Mouse (Mus musculus): ENCODE data around the gene 2510009E07Rik. TPM values are rescaled to one million over a fixed set of nuclear protein-coding genes. Genes with fewer than 3 reads are reported as not detected.

The 2510009E07Rik gene
- polyA plus RNA-seq, 1 experiment from 2014 or later, result 12.8 TPM

- Histone ChIP-seq H3K9me3 (ENCODE audit: control insufficient read depth, low read length) (no peaks in the 10 kb centered on the region), H3K9ac (ENCODE audit: low read depth, low read length) (no peak overlapping the region), H3K27ac (ENCODE audit: low read length) (no peak overlapping the region), H3K4me2 (ENCODE audit: low read depth, low read length) (no peak overlapping the region), H3K36me3 (ENCODE audit: control insufficient read depth, insufficient read depth, low read length) (no peaks in the 10 kb centered on the region), H3K27me3 (replicated peaks; ENCODE audit: control insufficient read depth, insufficient read depth, low read length) (no peaks in the 10 kb centered on the region), H3K4me1 (ENCODE audit: control insufficient read depth, insufficient read depth, low read length) (no peaks in the 10 kb centered on the region), H3K4me3 (ENCODE audit: low read length) (no peak overlapping the region)
- no peak for ATAC-seq
- WGBS, result 70% methylated on average over 4 of the region's 4 CpGs
Measured at GRCm38 (mm10) chr16:21631815-21632222, 62.6 kb downstream of the 2510009E07Rik start.

GRCm38 (mm10) chr16:21630614-21631013 is 63.9 kb downstream of the 2510009E07Rik start:
- no peak for ATAC-seq
- WGBS, result 86% methylated on average over 4 of the region's 4 CpGs

GRCm38 (mm10) chr16:21628061-21628591 is 66.3 kb downstream of the 2510009E07Rik start:
- ATAC-seq, result no peak
- 48% methylated on average over 13 of the region's 13 CpGs for WGBS
- Histone ChIP-seq H3K36me3 (ENCODE audit: control insufficient read depth, insufficient read depth, low read length) (no peaks in the 10 kb centered on the region), H3K4me2 (ENCODE audit: low read depth, low read length) (no peak overlapping the region), H3K9me3 (ENCODE audit: control insufficient read depth, low read length) (no peaks in the 10 kb centered on the region), H3K27ac (ENCODE audit: low read length) (no peak overlapping the region), H3K4me1 (ENCODE audit: control insufficient read depth, insufficient read depth, low read length) (no peaks in the 10 kb centered on the region), H3K9ac (ENCODE audit: low read depth, low read length) (no peak overlapping the region), H3K27me3 (replicated peaks; ENCODE audit: control insufficient read depth, insufficient read depth, low read length) (no peaks in the 10 kb centered on the region), H3K4me3 (ENCODE audit: low read length) (no peak overlapping the region)

More at GRCm38 (mm10) chr16:21630614-21631013, 63.9 kb downstream of the 2510009E07Rik start:
- Histone ChIP-seq H3K9me3 (ENCODE audit: control insufficient read depth, low read length) (no peaks in the 10 kb centered on the region), H3K4me1 (ENCODE audit: control insufficient read depth, insufficient read depth, low read length) (no peaks in the 10 kb centered on the region), H3K9ac (ENCODE audit: low read depth, low read length) (no peak overlapping the region), H3K4me3 (ENCODE audit: low read length) (no peak overlapping the region), H3K27me3 (replicated peaks; ENCODE audit: control insufficient read depth, insufficient read depth, low read length) (no peaks in the 10 kb centered on the region), H3K27ac (ENCODE audit: low read length) (no peak overlapping the region), H3K36me3 (ENCODE audit: control insufficient read depth, insufficient read depth, low read length) (no peaks in the 10 kb centered on the region), H3K4me2 (ENCODE audit: low read depth, low read length) (no peak overlapping the region)

GRCm38 (mm10) chr16:21627248-21627647 is 67.2 kb downstream of the 2510009E07Rik start:
- Histone ChIP-seq H3K4me1 (ENCODE audit: control insufficient read depth, insufficient read depth, low read length) (no peaks in the 10 kb centered on the region), H3K4me2 (ENCODE audit: low read depth, low read length) (no peak overlapping the region), H3K27ac (ENCODE audit: low read length) (no peak overlapping the region), H3K27me3 (replicated peaks; ENCODE audit: control insufficient read depth, insufficient read depth, low read length) (no peaks in the 10 kb centered on the region), H3K9ac (ENCODE audit: low read depth, low read length) (no peak overlapping the region), H3K36me3 (ENCODE audit: control insufficient read depth, insufficient read depth, low read length) (no peaks in the 10 kb centered on the region), H3K4me3 (ENCODE audit: low read length) (no peak overlapping the region), H3K9me3 (ENCODE audit: control insufficient read depth, low read length) (no peaks in the 10 kb centered on the region)
- WGBS, result 75% methylated on average over 6 of the region's 6 CpGs
- no peak for ATAC-seq

- Histone ChIP-seq H3K4me3 (ENCODE audit: low read length) (no peak overlapping the region), H3K9ac (ENCODE audit: low read depth, low read length) (no peak overlapping the region), H3K9me3 (ENCODE audit: control insufficient read depth, low read length) (no peaks in the 10 kb centered on the region), H3K4me2 (ENCODE audit: low read depth, low read length) (no peak overlapping the region), H3K36me3 (ENCODE audit: control insufficient read depth, insufficient read depth, low read length) (no peaks in the 10 kb centered on the region), H3K4me1 (ENCODE audit: control insufficient read depth, insufficient read depth, low read length) (no peaks in the 10 kb centered on the region), H3K27me3 (replicated peaks; ENCODE audit: control insufficient read depth, insufficient read depth, low read length) (no peaks in the 10 kb centered on the region), H3K27ac (ENCODE audit: low read length) (no peak overlapping the region)
- 71% methylated on average over 6 of the region's 6 CpGs for WGBS
- ATAC-seq, result no peak
Measured at GRCm38 (mm10) chr16:21625784-21626634, 68.5 kb downstream of the 2510009E07Rik start.

GRCm38 (mm10) chr16:21620630-21621029 is 73.8 kb downstream of the 2510009E07Rik start:
- Histone ChIP-seq H3K4me1 (ENCODE audit: control insufficient read depth, insufficient read depth, low read length) (no peaks in the 10 kb centered on the region), H3K36me3 (ENCODE audit: control insufficient read depth, insufficient read depth, low read length) (no peaks in the 10 kb centered on the region), H3K27ac (ENCODE audit: low read length) (no peak overlapping the region), H3K27me3 (replicated peaks; ENCODE audit: control insufficient read depth, insufficient read depth, low read length) (no peaks in the 10 kb centered on the region), H3K4me3 (ENCODE audit: low read length) (no peak overlapping the region), H3K9me3 (ENCODE audit: control insufficient read depth, low read length) (no peaks in the 10 kb centered on the region), H3K4me2 (ENCODE audit: low read depth, low read length) (no peak overlapping the region), H3K9ac (ENCODE audit: low read depth, low read length) (no peak overlapping the region)
- ATAC-seq, result no peak
- WGBS, result 80% methylated on average over 2 of the region's 2 CpGs

- no peaks in the 10 kb centered on the region for H3K27me3 ChIP-seq (replicated peaks; ENCODE audit: control insufficient read depth, insufficient read depth, low read length)
- WGBS, result 63% methylated on average over 7 of the region's 7 CpGs
- no peaks in the 10 kb centered on the region for H3K4me1 ChIP-seq (ENCODE audit: control insufficient read depth, insufficient read depth, low read length)
- no peak overlapping the region for H3K4me2 ChIP-seq (ENCODE audit: low read depth, low read length)
- no peak overlapping the region for H3K27ac ChIP-seq (ENCODE audit: low read length)
- ATAC-seq, result no peak
- no peak overlapping the region for H3K9ac ChIP-seq (ENCODE audit: low read depth, low read length)
- no peaks in the 10 kb centered on the region for H3K36me3 ChIP-seq (ENCODE audit: control insufficient read depth, insufficient read depth, low read length)
- H3K4me3 ChIP-seq (ENCODE audit: low read length), result no peak overlapping the region
- H3K9me3 ChIP-seq (ENCODE audit: control insufficient read depth, low read length), result no peaks in the 10 kb centered on the region
Measured at GRCm38 (mm10) chr16:21615802-21616201, 78.7 kb downstream of the 2510009E07Rik start.

GRCm38 (mm10) chr16:21610473-21610872 is 84.0 kb downstream of the 2510009E07Rik start:
- Histone ChIP-seq H3K27ac (ENCODE audit: low read length) (no peak overlapping the region), H3K4me2 (ENCODE audit: low read depth, low read length) (no peak overlapping the region), H3K36me3 (ENCODE audit: control insufficient read depth, insufficient read depth, low read length) (no peaks in the 10 kb centered on the region), H3K4me1 (ENCODE audit: control insufficient read depth, insufficient read depth, low read length) (no peaks in the 10 kb centered on the region), H3K4me3 (ENCODE audit: low read length) (no peak overlapping the region), H3K9ac (ENCODE audit: low read depth, low read length) (no peak overlapping the region), H3K9me3 (ENCODE audit: control insufficient read depth, low read length) (no peaks in the 10 kb centered on the region), H3K27me3 (replicated peaks; ENCODE audit: control insufficient read depth, insufficient read depth, low read length) (no peaks in the 10 kb centered on the region)
- ATAC-seq, result no peak
- WGBS, result 90% methylated on average over 4 of the region's 4 CpGs

GRCm38 (mm10) chr16:21608176-21608865 is 86.1 kb downstream of the 2510009E07Rik start:
- Histone ChIP-seq H3K9me3 (ENCODE audit: control insufficient read depth, low read length) (no peaks in the 10 kb centered on the region), H3K4me2 (ENCODE audit: low read depth, low read length) (no peak overlapping the region), H3K4me3 (ENCODE audit: low read length) (no peak overlapping the region), H3K4me1 (ENCODE audit: control insufficient read depth, insufficient read depth, low read length) (no peaks in the 10 kb centered on the region), H3K27me3 (replicated peaks; ENCODE audit: control insufficient read depth, insufficient read depth, low read length) (no peaks in the 10 kb centered on the region), H3K9ac (ENCODE audit: low read depth, low read length) (no peak overlapping the region), H3K27ac (ENCODE audit: low read length) (no peak overlapping the region), H3K36me3 (ENCODE audit: control insufficient read depth, insufficient read depth, low read length) (no peaks in the 10 kb centered on the region)
- no peak for ATAC-seq
- WGBS, result 68% methylated on average over 10 of the region's 10 CpGs

All from intestine, embryonic 16.5 days (tissue).